Mouse (Mus musculus): ENCODE measurements around the gene Slc17a5. TPM values are rescaled to one million over a fixed set of nuclear protein-coding genes. Genes with fewer than 3 reads are reported as not detected.

The Slc17a5 gene
- polyA plus RNA-seq, 1 experiment from 2014 or later: 12.2 TPM

GRCm38 (mm10) chr9:78614201-78614600, 26.4 kb upstream of the Slc17a5 start:
- Histone ChIP-seq H3K4me2 (no peak overlapping the region), H3K9ac (no peak overlapping the region), H3K4me1 (ENCODE audit: insufficient read depth) (peaks cover 3% of the 10 kb centered on the region; the same call in 1 of the 2 replicates), H3K36me3 (ENCODE audit: insufficient read depth) (no peaks in the 10 kb centered on the region), H3K27ac (ENCODE audit: low read depth) (no peak overlapping the region), H3K27me3 (ENCODE audit: insufficient read depth, low read length) (0 out of 2 replicates have a peak, but pooled peaks cover 4% of the 10 kb centered on the region), H3K4me3 (ENCODE audit: low read depth, low read length) (no peak overlapping the region), H3K9me3 (ENCODE audit: low read depth, low read length) (no peaks in the 10 kb centered on the region)
- DNase-seq: peak; percentile 45
- WGBS: 34% methylated on average over 6 of the region's 6 CpGs
- no peak for TF ChIP-seq CTCF (IDR thresholded peaks at IDR 0.05; ENCODE audit: low read depth)
- ATAC-seq (ENCODE audit: insufficient read depth): peak; percentile 10; the same call in 1 of the 2 replicates

- no peaks in the 10 kb centered on the region for H3K9me3 ChIP-seq (ENCODE audit: low read depth, low read length)
- WGBS: 51% methylated on average over 4 of the region's 4 CpGs
- DNase-seq: peak; percentile 47
Measured at GRCm38 (mm10) chr9:78601046-78601730, 13.3 kb upstream of the Slc17a5 start.

GRCm38 (mm10) chr9:78599927-78600326, 12.1 kb upstream of the Slc17a5 start:
- Histone ChIP-seq H3K27ac (ENCODE audit: low read depth) (no peak overlapping the region), H3K4me1 (ENCODE audit: insufficient read depth) (no peaks in the 10 kb centered on the region), H3K4me3 (ENCODE audit: low read depth, low read length) (no peak overlapping the region), H3K36me3 (ENCODE audit: insufficient read depth) (no peaks in the 10 kb centered on the region), H3K27me3 (ENCODE audit: insufficient read depth, low read length) (no peaks in the 10 kb centered on the region), H3K4me2 (no peak overlapping the region), H3K9me3 (ENCODE audit: low read depth, low read length) (no peaks in the 10 kb centered on the region), H3K9ac (no peak overlapping the region)
- no peak for DNase-seq
- no peak for TF ChIP-seq CTCF (IDR thresholded peaks at IDR 0.05; ENCODE audit: low read depth)
- no peak for ATAC-seq (ENCODE audit: insufficient read depth)
- 57% methylated on average over 5 of the region's 5 CpGs for WGBS

More at GRCm38 (mm10) chr9:78601046-78601730, 13.3 kb upstream of the Slc17a5 start:
- ATAC-seq (ENCODE audit: insufficient read depth): no peak
- H3K4me2 ChIP-seq: no peak overlapping the region
- H3K4me3 ChIP-seq (ENCODE audit: low read depth, low read length): no peak overlapping the region
- H3K27ac ChIP-seq (ENCODE audit: low read depth): no peak overlapping the region
- no peaks in the 10 kb centered on the region for H3K27me3 ChIP-seq (ENCODE audit: insufficient read depth, low read length)
- no peak overlapping the region for H3K9ac ChIP-seq
- peak; percentile 48 for TF ChIP-seq CTCF (IDR thresholded peaks at IDR 0.05; ENCODE audit: low read depth)
- H3K4me1 ChIP-seq (ENCODE audit: insufficient read depth): no peaks in the 10 kb centered on the region
- no peaks in the 10 kb centered on the region for H3K36me3 ChIP-seq (ENCODE audit: insufficient read depth)

- Histone ChIP-seq H3K36me3 (ENCODE audit: insufficient read depth) (no peaks in the 10 kb centered on the region), H3K27ac (ENCODE audit: low read depth) (no peak overlapping the region), H3K27me3 (ENCODE audit: insufficient read depth, low read length) (no peaks in the 10 kb centered on the region), H3K9ac (no peak overlapping the region), H3K9me3 (ENCODE audit: low read depth, low read length) (no peaks in the 10 kb centered on the region), H3K4me1 (ENCODE audit: insufficient read depth) (no peaks in the 10 kb centered on the region), H3K4me2 (no peak overlapping the region), H3K4me3 (ENCODE audit: low read depth, low read length) (no peak overlapping the region)
- TF ChIP-seq CTCF (IDR thresholded peaks at IDR 0.05; ENCODE audit: low read depth): peak; percentile 80
- DNase-seq (peak; percentile 74), ATAC-seq (ENCODE audit: insufficient read depth) (no peak)
- 6% methylated on average over 5 of the region's 5 CpGs for WGBS
Measured at GRCm38 (mm10) chr9:78596834-78597233, 9.0 kb upstream of the Slc17a5 start.

GRCm38 (mm10) chr9:78595769-78596555, 8.1 kb upstream of the Slc17a5 start:
- Histone ChIP-seq H3K4me2 (no peak overlapping the region), H3K36me3 (ENCODE audit: insufficient read depth) (no peaks in the 10 kb centered on the region), H3K9me3 (ENCODE audit: low read depth, low read length) (no peaks in the 10 kb centered on the region), H3K27me3 (ENCODE audit: insufficient read depth, low read length) (no peaks in the 10 kb centered on the region), H3K27ac (ENCODE audit: low read depth) (no peak overlapping the region), H3K4me1 (ENCODE audit: insufficient read depth) (no peaks in the 10 kb centered on the region), H3K4me3 (ENCODE audit: low read depth, low read length) (no peak overlapping the region), H3K9ac (no peak overlapping the region)
- TF ChIP-seq CTCF (IDR thresholded peaks at IDR 0.05; ENCODE audit: low read depth): no peak
- DNase-seq: no peak
- no peak for ATAC-seq (ENCODE audit: insufficient read depth)
- WGBS: 88% methylated on average over 18 of the region's 18 CpGs

- no peaks in the 10 kb centered on the region for H3K27me3 ChIP-seq (ENCODE audit: insufficient read depth, low read length)
- no peaks in the 10 kb centered on the region for H3K4me1 ChIP-seq (ENCODE audit: insufficient read depth)
- DNase-seq (no peak), ATAC-seq (ENCODE audit: insufficient read depth) (no peak)
- H3K9me3 ChIP-seq (ENCODE audit: low read depth, low read length): no peaks in the 10 kb centered on the region
- no peak overlapping the region for H3K4me3 ChIP-seq (ENCODE audit: low read depth, low read length)
- H3K4me2 ChIP-seq: no peak overlapping the region
- H3K27ac ChIP-seq (ENCODE audit: low read depth): no peak overlapping the region
- H3K36me3 ChIP-seq (ENCODE audit: insufficient read depth): no peaks in the 10 kb centered on the region
- no peak overlapping the region for H3K9ac ChIP-seq
- TF ChIP-seq CTCF (IDR thresholded peaks at IDR 0.05; ENCODE audit: low read depth): no peak
- 79% methylated on average over 3 of the region's 3 CpGs for WGBS
Measured at GRCm38 (mm10) chr9:78595257-78595656, 7.4 kb upstream of the Slc17a5 start.

- no peaks in the 10 kb centered on the region for H3K36me3 ChIP-seq (ENCODE audit: insufficient read depth)
- WGBS: 92% methylated on average over 2 of the region's 2 CpGs
Measured at GRCm38 (mm10) chr9:78590471-78590870, 2.6 kb upstream of the Slc17a5 start.

More at GRCm38 (mm10) chr9:78590471-78590870, 2.6 kb upstream of the Slc17a5 start:
- TF ChIP-seq CTCF (IDR thresholded peaks at IDR 0.05; ENCODE audit: low read depth): no peak
- Histone ChIP-seq H3K4me1 (ENCODE audit: insufficient read depth) (0 out of 2 replicates have a peak, but pooled peaks cover 4% of the 10 kb centered on the region), H3K4me2 (no peak overlapping the region), H3K27ac (ENCODE audit: low read depth) (no peak overlapping the region), H3K27me3 (ENCODE audit: insufficient read depth, low read length) (no peaks in the 10 kb centered on the region), H3K9me3 (ENCODE audit: low read depth, low read length) (no peaks in the 10 kb centered on the region), H3K9ac (no peak overlapping the region), H3K4me3 (ENCODE audit: low read depth, low read length) (no peak overlapping the region)
- ATAC-seq (ENCODE audit: insufficient read depth) (no peak), DNase-seq (no peak)

Measured in lung, embryonic 14.5 days (tissue).